Mouse (Mus musculus) cerebellum, postnatal 10 days (tissue): ENCODE measurements around the gene Fam243.

Experiments used
- DNase-seq, 2 experiments: peaks; one replicate each; pipeline ENCODE4 v3.0.0; 2021; ENCODE audit warnings: mixed read lengths in 2 of 2

Fam243 gene

GRCm38 (mm10) chr16:92319353-92320109, 1.7 kb downstream of the Fam243 start:
- peak; percentile 75 to 79 for DNase-seq

- no peak for DNase-seq
Observed at GRCm38 (mm10) chr16:92316049-92316738, 5.0 kb downstream of the Fam243 start.

GRCm38 (mm10) chr16:92313953-92314741, 7.1 kb downstream of the Fam243 start:
- DNase-seq, result peak; percentile 69 to 82

- DNase-seq, result peak; percentile 68 to 76
Observed at GRCm38 (mm10) chr16:92309126-92309525, 12.1 kb downstream of the Fam243 start.

DNA sequence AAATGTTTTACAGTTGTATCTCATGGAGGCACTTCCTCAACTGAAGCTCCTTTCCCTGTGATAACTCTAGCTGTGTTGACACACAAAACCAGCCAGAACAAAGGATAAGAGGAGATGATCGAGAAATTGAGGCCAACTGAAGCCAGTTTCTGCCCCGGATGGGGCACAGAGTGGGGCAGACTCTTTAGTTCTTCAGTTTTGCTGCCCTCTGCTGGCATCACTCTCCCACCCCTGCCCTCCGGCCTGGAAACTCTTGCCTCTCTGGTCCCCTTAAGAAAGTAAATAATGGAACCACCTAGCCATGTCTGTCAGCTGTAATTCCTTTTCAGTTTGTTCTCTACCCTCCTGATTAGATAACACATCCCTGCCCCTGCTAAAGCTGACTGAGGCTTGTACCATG, 13.3 kb downstream of the Fam243 start:
- no peak for DNase-seq

GRCm38 (mm10) chr16:92305519-92305918, 15.7 kb downstream of the Fam243 start:
- DNase-seq, result no peak

- peak; percentile 27 to 48 for DNase-seq
Observed at GRCm38 (mm10) chr16:92302506-92302905, 18.7 kb downstream of the Fam243 start.

DNA sequence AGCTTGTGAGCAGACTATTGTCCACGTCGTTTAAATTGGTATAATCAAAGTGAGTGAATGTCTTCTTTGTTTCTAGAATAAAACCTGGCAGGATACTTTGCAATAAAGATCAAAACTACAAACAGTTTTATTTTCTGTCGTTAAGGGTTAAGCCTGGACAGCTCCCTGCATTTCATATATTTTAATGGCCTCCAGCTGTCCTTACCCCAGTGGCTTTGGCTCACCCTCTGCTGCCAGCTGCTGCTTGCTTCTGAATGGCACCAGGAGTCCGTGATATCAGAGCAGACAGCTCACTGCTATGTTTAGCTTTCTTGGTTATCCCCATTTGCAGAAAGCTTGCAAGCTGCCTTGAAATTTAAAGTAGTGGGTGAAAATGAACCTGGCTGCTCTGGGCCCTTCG, 19.3 kb downstream of the Fam243 start:
- peak; percentile 62 to 64 for DNase-seq

DNA sequence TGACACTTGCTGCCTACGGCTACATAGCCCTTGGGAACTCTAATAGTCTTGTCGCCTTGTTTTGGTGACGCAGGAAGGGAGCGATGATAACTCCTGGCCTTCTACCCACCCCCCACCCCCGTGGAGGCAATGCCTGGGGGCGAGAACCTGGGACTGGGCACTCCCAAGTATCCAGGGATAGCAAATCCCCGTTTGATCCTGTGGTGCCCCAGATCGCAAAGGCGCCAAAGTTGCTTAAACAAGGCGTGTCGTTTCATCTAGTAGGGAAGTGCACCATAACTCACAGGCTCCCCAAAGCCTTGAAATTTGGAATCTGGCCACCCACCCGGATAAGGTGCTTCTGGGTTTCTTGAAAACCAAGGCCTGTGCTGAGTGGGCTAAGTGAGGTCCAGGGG, 19.8 kb downstream of the Fam243 start:
- peak; percentile 62 to 66 for DNase-seq

DNA sequence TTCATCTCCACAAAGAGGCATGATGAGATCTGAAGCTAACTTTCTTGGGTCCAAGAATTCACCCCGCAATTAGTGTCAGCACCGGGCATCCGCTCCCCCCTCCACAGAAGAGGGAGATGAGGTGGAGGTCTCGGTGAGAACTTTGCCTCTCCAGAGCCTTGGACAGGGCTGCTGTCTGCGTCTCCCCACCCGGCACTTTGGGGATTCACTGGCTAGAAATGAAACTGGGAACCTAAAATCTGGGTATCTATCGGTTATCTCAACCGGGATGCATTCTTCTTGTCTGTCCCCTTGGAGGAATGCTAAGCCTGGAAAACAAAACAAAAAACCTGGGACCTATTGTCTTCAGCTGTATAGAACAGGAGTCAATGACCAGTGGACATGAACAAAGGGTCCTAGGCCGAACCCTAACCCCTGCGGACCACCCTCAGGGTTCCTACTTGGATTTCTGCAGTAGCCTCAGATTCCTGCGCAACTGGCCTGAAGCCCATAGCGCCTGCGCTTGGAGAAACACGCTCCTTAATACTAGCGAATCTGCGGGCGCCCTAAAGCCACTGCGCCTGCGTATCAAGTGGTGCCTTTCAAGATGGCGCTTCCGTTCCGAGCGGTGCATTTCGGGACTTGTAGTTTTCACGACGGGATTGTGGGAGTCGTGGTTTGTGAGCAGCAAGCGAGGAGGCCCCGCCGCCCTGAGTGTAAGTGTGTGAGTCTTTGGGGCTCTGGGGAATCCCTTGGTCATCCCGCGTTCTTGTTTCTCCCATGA, 20.4 kb downstream of the Fam243 start, which contains the start of gene Smim11:
Gene Smim11 (plus strand): TSS at position 638 of the 763 bp plus-strand sequence.
- DNase-seq, result peak; percentile 94 to 97

DNA sequence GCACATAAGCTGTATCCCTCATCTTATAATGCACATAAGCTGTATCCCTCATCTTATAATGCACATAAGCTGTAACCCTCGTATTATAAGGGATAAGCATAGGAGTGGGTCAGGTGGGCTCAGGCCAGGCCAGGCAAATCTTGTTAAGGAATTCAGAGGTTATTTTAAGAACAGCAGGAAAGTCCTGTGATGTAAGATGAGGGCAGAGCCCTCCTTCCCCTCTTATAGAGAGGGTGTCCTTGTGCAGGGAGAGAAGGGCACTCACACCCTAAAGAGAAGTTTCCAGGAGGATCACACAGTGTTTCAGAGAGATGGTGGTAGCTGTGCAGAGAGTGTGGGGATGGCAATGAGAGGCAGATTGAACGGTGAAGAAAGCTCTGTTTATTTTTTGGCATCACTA, 25.9 kb downstream of the Fam243 start:
- no peak for DNase-seq

GRCm38 (mm10) chr16:92294267-92294970, 26.8 kb downstream of the Fam243 start:
- DNase-seq, result no peak

DNA sequence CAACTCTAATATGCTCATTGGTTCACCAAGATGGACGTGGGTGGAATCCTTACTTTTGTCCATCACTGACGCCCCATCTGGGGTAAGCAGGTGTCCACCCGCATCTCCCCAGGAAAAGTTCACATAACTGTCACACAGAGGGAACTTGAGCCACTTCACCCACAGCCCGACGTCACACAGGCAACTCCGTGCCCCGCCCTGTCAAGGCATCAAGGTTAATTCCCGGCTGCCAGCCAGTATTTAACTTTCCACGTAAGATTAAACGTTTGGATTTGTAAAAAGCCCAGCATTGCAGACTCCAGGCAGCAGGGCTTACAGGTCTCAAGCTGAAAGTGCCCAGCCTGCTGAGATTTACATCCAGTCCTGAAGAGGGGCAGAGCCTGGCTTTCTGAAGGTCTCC, 29.1 kb downstream of the Fam243 start, which contains the start of gene Kcne2:
Gene Kcne2 (plus strand): TSS at position 289 of the 400 bp plus-strand sequence.
- DNase-seq, result no peak

GRCm38 (mm10) chr16:92290045-92290444, 31.2 kb downstream of the Fam243 start:
- no peak for DNase-seq

DNA sequence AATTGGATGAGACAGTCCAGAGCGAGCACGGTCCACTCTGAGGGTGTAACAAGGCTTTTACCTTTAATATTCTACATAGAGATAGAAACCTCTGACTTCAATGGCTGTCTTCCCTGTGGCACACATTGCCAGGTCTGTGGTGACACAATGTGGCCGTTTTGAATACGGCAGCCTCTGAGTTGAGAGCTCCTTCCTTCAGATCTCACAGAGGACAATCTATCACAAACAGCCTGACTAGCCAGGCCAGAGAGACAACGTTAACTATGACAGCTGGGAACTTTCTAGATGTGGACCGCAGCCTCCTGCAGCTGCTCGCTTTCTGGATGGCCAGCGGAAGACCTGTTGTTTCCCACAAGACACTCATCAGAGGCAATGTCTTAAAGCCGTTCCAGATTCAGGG, 32.5 kb downstream of the Fam243 start:
- peak; percentile 62 to 64 for DNase-seq

DNA sequence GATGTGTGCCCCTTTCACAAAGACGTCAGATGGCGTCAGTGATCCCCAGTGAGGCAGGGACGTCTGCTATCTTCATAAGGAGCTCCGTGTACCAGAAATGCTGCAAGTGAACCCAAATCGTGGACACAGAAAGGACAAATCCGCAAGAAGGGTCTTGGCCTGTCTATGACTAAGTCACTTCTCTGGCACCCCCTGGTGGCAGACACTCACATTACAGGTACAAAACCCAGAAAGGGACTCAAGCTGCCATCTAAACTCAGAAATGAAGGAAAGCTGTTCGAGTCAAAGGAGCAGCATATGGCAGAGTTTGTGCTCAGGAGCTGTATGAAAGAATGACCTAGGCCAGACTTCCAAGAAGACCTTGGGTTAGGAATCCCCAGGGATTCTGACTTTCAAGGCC, 34.6 kb downstream of the Fam243 start:
- DNase-seq, result peak; percentile 96 to 99

DNA sequence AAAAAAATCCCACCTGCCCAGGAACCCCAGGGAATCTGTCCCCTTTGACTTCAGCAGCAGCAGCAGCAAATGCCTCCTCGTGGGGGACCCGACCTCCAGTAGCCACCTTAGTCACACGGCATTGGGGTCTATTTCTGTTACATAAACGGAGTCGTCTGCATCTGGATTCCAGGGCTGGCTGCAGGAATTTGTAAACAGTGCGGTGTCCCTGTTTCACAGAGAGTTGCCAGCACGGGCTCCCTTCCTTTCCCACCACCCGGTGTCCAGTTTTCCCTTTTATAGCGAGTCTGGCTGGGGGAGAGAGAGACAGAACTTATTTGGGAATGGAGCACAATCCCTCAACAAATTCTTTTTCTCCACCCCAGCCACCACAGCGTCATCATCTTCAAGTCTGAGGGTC, 36.2 kb downstream of the Fam243 start:
- no peak for DNase-seq

- DNase-seq, result peak; percentile 34 to 37
Observed at GRCm38 (mm10) chr16:92282671-92283070, 38.6 kb downstream of the Fam243 start.

GRCm38 (mm10) chr16:92275526-92275925, 45.7 kb downstream of the Fam243 start:
- DNase-seq, result peak; percentile 39 to 41

DNA sequence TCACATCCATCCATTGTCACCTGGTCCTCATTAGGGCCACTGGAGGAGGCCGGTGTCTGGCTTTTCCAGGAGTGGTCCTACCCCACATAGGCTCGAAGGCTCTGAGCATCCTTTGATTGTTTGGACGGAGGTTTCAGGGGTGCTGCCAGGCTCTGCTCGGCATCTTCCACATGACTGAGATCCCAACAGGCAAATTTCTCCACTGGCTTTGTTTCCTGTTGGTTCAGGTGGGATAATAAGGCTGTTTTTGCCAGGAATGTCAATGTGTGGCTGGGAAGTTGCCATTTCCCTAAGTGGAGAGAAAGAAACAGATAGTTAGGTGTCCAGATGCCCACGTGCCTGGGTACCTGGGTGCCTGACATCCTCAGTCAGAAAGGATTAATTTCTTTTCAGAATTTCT, 46.7 kb downstream of the Fam243 start:
- DNase-seq, result peak; percentile 52 to 61
